Mouse (Mus musculus) monocyte, adult 5-6 weeks (primary cell): ENCODE results near the gene Urad. TPM values are rescaled to one million over a fixed set of nuclear protein-coding genes. Genes with fewer than 3 reads are reported as not detected.

Experiments
- ATAC-seq: fragments of 153-309, 156-312 bp; replicated peaks from 2 replicates; pipeline ENCODE4 v1.8.0; 2017; ENCODE audit warnings: mild to moderate bottlenecking; ENCODE audit not compliant: low TSS enrichment, insufficient number of reproducible peaks, severe bottlenecking, poor library complexity, low FRiP score
- total RNA-seq: library from RNA; stranded (forward); fragments of 200-1000, 200-491, 200-594 nt; gene quantifications from 3 replicates; pipeline ENCODE4 v1.2.3, GENCODE M21; 2017

The Urad gene
- total RNA-seq = not detected in 3 replicates

DNA sequence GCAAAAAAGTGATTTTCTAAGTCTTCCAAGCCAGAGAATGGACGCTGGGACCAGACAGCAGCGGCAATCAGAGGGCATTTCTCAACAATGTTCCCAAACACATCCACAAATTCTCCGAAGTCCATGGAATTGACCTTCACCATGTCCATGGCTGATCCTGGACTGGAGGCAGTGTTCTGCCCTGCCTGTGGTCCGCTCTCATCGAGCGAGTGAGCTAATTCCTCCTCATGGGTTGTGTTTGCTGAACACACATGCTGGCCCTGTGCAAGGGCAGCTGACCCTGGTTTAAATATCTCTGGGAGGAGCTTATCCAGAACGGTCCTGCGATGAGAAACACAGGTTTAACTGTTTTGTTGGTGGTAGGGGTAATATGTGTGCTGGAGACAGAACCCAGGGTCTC is at the start of gene Urad:
Gene Urad (minus strand): TSS at position 258 of the 400 bp plus-strand sequence.
- ATAC-seq = no peak

DNA sequence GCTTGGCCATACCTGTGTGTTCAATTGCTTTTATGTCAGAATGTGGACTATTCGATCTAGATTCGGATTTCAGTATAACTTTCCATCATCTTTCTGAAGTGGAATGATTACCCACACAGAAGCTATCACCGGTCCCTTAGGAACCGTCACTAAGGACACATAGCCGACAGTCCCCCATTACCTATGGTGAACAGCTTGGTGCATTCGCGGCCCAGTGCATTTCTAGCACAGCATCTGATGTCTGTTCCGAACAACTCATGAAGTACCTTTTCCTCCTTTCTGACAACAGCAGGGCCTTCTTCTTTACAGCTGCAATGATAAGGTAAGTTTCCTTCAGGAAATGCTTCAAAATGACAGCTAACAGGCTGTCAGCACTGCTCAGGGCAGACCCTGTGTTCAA is 48.0 kb upstream of the Urad start:
- no peak for ATAC-seq

DNA sequence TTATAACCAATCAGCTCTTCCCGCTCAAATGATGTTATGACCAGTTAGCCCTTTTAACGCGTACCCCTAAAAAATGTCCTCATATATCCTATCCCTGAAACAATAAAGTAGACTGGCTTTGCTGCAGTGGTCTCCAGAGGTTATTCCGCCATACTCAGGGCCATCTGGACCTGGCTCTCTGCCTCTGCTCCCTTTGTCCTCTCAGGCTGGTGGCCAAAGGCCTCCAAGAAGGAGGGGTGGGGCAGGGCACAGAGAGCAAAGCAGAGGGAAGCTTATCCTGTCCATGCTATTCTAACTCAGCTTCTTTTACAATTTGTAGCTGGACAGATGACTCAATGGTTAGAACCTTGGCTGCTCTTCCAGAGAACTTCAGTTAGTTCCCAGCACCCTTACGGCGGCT is 46.0 kb upstream of the Urad start:
- ATAC-seq = no peak

DNA sequence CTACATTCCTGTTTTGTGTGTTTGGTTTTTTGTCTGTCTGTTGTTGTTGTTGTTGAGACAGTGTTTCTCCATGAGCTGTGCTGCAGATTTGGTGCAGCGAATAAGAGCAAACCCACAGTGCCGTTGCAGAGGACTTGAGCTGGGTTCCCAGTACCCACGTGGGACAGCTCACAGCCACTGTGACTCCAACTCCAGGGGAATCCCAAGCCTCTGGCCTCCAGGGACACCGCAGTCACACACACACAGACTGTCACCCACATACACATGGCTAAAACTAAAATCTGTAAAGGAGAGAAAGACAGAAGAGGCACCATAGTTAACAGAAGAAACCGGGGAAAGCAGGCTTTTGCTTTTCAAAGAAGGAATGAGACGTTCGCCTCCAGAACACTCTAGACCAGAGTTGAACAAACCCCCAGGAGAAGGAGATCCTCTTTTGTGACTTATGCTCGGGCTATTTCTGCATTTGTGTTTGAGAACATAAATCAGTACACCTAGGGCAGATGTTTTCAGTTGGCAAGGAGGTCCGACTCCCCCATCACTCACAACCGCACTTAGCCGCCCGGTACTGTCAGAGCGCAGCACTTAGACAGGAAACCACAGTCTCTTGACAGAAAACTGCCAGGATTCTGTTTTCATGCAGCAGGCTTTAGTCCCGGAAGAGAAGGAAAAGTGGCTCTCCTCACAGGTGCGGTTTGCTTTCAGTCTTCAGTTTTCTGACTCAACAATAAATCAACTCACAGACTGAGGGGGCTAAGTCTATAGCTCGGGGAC is 43.9 kb upstream of the Urad start:
- ATAC-seq = no peak

GRCm38 (mm10) chr5:147363054-147363453 is 40.8 kb upstream of the Urad start:
- peak; percentile 78 for ATAC-seq

DNA sequence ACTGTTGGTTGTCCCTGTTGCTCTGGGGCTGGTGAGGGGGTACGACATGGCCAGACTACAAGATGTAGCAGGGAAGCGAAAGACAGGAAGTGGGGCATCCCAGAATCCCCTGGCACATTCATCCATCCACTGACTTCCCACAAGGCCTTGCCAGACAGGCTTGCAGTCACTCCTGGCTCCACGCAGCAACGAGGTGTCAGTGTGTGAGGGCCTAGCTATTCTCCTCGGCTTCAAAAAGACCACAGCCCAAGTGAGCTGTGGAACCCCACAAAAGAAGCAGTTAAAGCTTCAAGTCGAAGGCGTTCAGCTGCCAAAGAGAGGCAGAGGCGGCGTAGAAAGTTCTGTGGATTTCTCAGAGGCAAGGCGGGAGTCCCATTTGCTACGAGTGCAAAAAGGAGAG is 36.2 kb upstream of the Urad start:
- ATAC-seq = no peak

DNA sequence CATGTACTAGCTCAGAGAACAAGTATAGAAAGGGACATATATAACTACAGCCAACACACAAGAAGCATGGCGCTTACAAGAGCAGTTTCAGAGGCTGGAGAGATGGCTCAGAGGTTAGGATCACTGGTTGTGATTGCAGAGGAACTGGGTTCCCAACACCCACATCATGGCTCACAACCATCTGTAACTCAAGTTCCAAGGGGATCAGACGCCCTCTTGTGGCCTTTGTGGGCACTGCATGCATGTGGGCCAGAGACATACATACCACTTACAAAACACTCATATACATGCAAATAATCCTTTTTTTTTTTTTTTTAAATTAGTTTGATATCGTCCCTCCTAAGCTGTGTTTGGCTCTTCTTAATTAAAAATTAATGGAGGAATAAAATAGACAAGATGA is 35.3 kb upstream of the Urad start:
- ATAC-seq = no peak

GRCm38 (mm10) chr5:147356260-147357055 is 34.2 kb upstream of the Urad start:
- ATAC-seq = no peak

- no peak for ATAC-seq
Observed at GRCm38 (mm10) chr5:147355788-147356187, 33.5 kb upstream of the Urad start.

DNA sequence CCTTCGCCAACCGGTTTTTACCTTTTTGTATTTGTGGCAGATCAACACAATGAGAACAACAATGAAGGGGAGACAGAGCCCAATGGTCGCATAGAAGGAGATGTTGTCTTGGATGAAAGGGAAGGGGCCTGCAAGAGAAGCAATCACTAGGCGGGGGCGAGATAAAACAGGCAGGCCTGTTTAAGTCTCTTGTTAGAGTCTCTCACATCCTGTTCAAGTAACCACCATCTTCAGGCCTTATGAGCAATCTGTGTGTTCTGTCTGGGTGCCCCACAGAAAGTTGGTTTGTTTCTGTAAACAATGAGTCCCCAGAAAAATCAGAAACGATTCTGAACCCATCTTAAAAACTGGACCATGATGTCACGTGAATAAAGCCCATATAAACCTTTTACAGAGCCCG is 32.7 kb upstream of the Urad start:
- no peak for ATAC-seq

DNA sequence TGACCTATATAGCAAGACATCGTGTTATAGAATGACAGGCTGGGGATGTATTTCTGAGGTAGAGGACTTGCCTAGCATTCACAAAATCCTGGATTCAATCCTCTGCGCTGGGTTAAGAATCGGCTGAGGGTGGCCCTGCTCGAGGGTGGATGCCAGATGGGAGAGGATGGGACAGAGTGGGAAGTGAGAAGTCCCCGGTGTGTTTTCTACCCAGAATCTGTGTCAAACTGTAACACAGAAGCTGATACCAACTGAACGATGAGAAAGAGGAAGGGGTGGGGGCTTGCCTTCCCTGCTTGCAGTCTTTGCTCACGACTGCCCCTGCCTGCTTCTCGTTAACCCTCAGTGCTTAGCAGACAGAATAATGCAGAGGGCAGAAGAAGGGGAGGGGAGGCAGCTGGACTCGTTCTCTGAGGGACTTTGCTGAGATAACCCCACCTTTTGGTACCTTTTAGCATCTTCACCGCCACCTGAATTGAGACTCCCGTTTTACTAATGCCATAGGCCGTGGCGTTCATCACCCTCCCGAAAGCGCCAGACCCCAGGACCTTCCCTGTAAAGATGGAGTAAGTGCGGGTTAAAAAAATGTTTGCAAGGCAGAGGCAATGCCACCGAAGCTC is 32.0 kb upstream of the Urad start:
- 0 out of 2 replicates have a peak, but pooled peaks have one; percentile 32 for ATAC-seq

GRCm38 (mm10) chr5:147351931-147352330 is 29.7 kb upstream of the Urad start:
- no peak for ATAC-seq

DNA sequence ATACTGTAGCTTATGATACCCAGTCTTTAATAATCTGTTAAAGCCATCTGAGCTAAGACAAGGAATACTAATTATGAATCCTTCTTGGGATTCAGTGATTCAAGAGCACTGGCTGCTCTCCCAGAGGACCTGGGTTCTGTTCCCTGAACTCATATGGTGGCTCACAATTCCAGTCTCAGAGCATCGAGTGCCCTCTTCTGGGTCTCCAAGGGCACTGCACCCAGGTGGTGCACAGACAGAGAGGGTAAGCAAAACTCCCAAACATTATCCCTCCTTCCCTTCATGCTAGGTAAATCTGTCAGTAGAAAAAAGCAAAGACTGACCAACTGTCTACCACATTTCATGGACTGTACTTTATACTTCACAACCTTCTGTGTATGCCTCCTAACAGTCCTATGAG is 23.7 kb upstream of the Urad start:
- no peak for ATAC-seq

- no peak for ATAC-seq
Observed at GRCm38 (mm10) chr5:147343904-147344303, 21.7 kb upstream of the Urad start.

- ATAC-seq = no peak
Observed at GRCm38 (mm10) chr5:147342901-147343300, 20.7 kb upstream of the Urad start.

- ATAC-seq = 0 out of 2 replicates have a peak, but pooled peaks have one; percentile 34
Observed at GRCm38 (mm10) chr5:147340741-147341414, 18.6 kb upstream of the Urad start.

- peak; percentile 52; the same call in 1 of the 2 replicates for ATAC-seq
Observed at GRCm38 (mm10) chr5:147339560-147339959, 17.3 kb upstream of the Urad start.

DNA sequence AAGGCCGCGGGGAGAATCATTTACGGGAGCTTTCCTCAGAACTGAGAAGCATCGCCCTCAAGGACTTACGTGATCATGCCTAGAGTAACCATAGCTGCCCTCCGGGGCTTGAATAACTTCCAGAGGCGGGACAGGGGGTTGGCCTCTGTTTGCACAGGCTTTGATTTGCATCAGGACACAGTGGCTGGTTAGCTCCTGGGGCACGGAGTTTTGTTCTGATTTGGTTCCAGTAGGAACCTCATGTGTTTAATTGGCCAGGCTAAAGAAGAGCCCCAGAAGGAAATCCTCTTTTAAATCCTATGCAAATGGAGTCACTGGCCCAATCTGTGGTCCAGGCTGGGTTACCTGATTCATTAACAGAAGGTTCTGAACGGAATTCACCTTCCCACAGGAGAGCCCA is 16.7 kb upstream of the Urad start:
- ATAC-seq = no peak

DNA sequence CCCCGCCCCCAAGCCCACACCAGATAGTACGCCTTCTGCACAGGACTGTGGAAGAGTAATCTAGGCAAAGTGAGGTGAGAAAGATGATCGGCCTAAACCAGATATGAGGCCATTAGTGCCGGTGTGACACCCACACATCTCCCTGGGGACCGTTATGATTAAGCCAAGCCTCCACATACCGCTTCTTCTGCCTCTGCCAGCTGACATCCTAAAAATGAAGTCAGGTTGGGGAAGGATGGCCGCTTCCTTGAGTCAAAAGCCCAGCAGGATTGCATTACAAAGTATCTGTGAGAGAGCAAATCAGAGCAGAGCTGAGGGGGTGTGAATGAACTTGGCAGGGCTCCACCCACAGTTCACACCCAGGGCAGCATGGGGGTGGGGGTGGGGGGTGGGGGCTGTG is 10.5 kb upstream of the Urad start:
- ATAC-seq = no peak
